Mouse (Mus musculus): ENCODE results near the gene Frmd4a. TPM values are rescaled to one million over a fixed set of nuclear protein-coding genes. Genes with fewer than 3 reads are reported as not detected.
"Not testable (repeated sequence)": the region's sequence is repeated elsewhere in the genome, so short reads cannot be mapped to it uniquely, and the experiment has no call there.

Frmd4a gene
- polyA plus RNA-seq, 1 experiment = 22.8 TPM

GRCm38 (mm10) chr2:4326241-4327010 is 308.9 kb downstream of the Frmd4a start:
- TF ChIP-seq CTCF (IDR thresholded peaks at IDR 0.05; ENCODE audit: control insufficient read depth, insufficient read depth, low read length) = no peak
- no peak for TF ChIP-seq POLR2A (IDR thresholded peaks at IDR 0.05; ENCODE audit: borderline replicate concordance, control insufficient read depth, low read depth, low read length)
- WGBS = 75% methylated on average over 9 of the region's 9 CpGs
- H3K27ac ChIP-seq (ENCODE audit: control insufficient read depth, insufficient read depth, low read depth, low read length, poor library complexity) = no peak overlapping the region
- no peak overlapping the region for H3K4me3 ChIP-seq (replicated peaks; ENCODE audit: control insufficient read depth, low read depth, low read length)
- no peaks in the 10 kb centered on the region for H3K4me1 ChIP-seq (ENCODE audit: control insufficient read depth, insufficient read depth, low read length)

DNA sequence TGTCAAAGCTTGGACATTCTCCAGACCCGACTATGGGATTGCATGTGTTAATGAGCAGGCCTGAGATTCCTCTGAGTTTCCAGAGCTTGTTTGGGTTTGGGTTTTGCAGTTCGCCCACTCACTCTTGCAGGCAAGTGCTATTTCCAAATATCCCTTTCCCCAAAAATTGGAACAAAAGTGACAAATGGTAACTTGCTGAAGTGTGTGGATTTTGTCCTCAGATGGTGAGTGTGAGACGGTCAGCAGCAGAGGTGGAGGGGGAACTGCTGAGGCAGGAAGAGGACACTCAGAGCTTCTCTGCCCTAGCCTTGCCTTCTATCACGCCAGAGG is 309.5 kb downstream of the Frmd4a start:
- 65% methylated on average over 4 of the region's 4 CpGs for WGBS
- TF ChIP-seq CTCF (IDR thresholded peaks at IDR 0.05; ENCODE audit: control insufficient read depth, insufficient read depth, low read length) (no peak), POLR2A (IDR thresholded peaks at IDR 0.05; ENCODE audit: borderline replicate concordance, control insufficient read depth, low read depth, low read length) (no peak)
- Histone ChIP-seq H3K4me3 (replicated peaks; ENCODE audit: control insufficient read depth, low read depth, low read length) (no peak overlapping the region), H3K27ac (ENCODE audit: control insufficient read depth, insufficient read depth, low read depth, low read length, poor library complexity) (no peak overlapping the region; the same call in 1 of the 2 replicates), H3K4me1 (ENCODE audit: control insufficient read depth, insufficient read depth, low read length) (no peaks in the 10 kb centered on the region)

- 73% methylated on average over 8 of the region's 8 CpGs for WGBS
- no peak overlapping the region for H3K4me3 ChIP-seq (replicated peaks; ENCODE audit: control insufficient read depth, low read depth, low read length)
- TF ChIP-seq POLR2A (IDR thresholded peaks at IDR 0.05; ENCODE audit: borderline replicate concordance, control insufficient read depth, low read depth, low read length) = no peak
- no peak for TF ChIP-seq CTCF (IDR thresholded peaks at IDR 0.05; ENCODE audit: control insufficient read depth, insufficient read depth, low read length)
These were observed 314.9 kb downstream of the Frmd4a start for GRCm38 (mm10) chr2:4332441-4332840.

DNA sequence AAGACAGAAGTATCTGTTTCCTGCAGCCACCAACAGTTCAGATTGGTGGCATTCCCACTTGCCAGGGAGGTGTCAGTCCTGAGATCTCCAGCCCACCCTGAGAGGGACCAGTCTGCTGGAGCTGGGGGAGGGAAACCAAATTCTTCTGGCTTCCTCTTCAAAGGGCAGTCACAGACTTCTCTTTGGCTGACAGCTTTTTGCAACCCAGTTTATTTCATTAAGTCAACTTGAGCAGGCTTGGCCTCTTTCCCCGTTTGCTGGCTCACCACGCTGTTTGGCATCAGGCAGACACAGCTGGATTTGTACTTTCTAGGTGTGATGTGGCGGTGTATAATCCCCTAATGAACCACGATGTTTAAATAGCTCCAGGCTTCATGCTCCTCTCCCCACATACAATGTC is 316.7 kb downstream of the Frmd4a start:
- TF ChIP-seq CTCF (IDR thresholded peaks at IDR 0.05; ENCODE audit: control insufficient read depth, insufficient read depth, low read length) (no peak), POLR2A (IDR thresholded peaks at IDR 0.05; ENCODE audit: borderline replicate concordance, control insufficient read depth, low read depth, low read length) (no peak)
- H3K4me3 ChIP-seq (replicated peaks; ENCODE audit: control insufficient read depth, low read depth, low read length) = no peak overlapping the region
- no peak overlapping the region for H3K27ac ChIP-seq (ENCODE audit: control insufficient read depth, insufficient read depth, low read depth, low read length, poor library complexity)
- 45% methylated on average over 4 of the region's 4 CpGs for WGBS
- no peaks in the 10 kb centered on the region for H3K4me1 ChIP-seq (ENCODE audit: control insufficient read depth, insufficient read depth, low read length)

More at GRCm38 (mm10) chr2:4332441-4332840, 314.9 kb downstream of the Frmd4a start:
- no peak overlapping the region for H3K27ac ChIP-seq (ENCODE audit: control insufficient read depth, insufficient read depth, low read depth, low read length, poor library complexity)
- H3K4me1 ChIP-seq (ENCODE audit: control insufficient read depth, insufficient read depth, low read length) = no peaks in the 10 kb centered on the region

GRCm38 (mm10) chr2:4334936-4335335 is 317.4 kb downstream of the Frmd4a start:
- Histone ChIP-seq H3K4me1 (ENCODE audit: control insufficient read depth, insufficient read depth, low read length) (no peaks in the 10 kb centered on the region), H3K27ac (ENCODE audit: control insufficient read depth, insufficient read depth, low read depth, low read length, poor library complexity) (no peak overlapping the region), H3K4me3 (replicated peaks; ENCODE audit: control insufficient read depth, low read depth, low read length) (no peak overlapping the region)
- 59% methylated on average over 5 of the region's 5 CpGs for WGBS
- no peak for TF ChIP-seq POLR2A (IDR thresholded peaks at IDR 0.05; ENCODE audit: borderline replicate concordance, control insufficient read depth, low read depth, low read length)
- TF ChIP-seq CTCF (IDR thresholded peaks at IDR 0.05; ENCODE audit: control insufficient read depth, insufficient read depth, low read length) = no peak

DNA sequence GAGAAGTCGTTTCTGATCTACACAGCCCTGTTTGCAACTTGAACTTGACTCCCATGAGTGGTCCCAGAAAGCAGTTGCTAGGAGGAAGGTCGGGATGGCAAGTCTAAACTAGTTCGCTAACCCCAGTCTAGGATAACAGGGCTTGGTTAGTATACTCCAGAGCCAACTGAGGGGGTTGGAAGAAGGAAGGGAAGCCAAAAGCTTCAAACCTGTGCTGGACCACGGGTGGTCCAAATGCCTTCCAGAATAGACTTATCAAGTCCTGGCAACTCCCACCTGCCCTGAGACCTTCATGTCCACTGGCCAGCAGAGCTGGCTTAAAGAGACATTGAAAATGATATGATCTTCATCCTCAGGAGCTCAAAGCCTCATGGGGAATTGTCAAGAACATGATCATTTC is 318.4 kb downstream of the Frmd4a start:
- Histone ChIP-seq H3K27ac (ENCODE audit: control insufficient read depth, insufficient read depth, low read depth, low read length, poor library complexity) (no peak overlapping the region), H3K4me3 (replicated peaks; ENCODE audit: control insufficient read depth, low read depth, low read length) (no peak overlapping the region), H3K4me1 (ENCODE audit: control insufficient read depth, insufficient read depth, low read length) (no peaks in the 10 kb centered on the region)
- TF ChIP-seq POLR2A (IDR thresholded peaks at IDR 0.05; ENCODE audit: borderline replicate concordance, control insufficient read depth, low read depth, low read length) (no peak), CTCF (IDR thresholded peaks at IDR 0.05; ENCODE audit: control insufficient read depth, insufficient read depth, low read length) (no peak)
- WGBS = 70% methylated on average over 4 of the region's 4 CpGs

- H3K4me3 ChIP-seq (replicated peaks; ENCODE audit: control insufficient read depth, low read depth, low read length); H3K27ac ChIP-seq (ENCODE audit: control insufficient read depth, insufficient read depth, low read depth, low read length, poor library complexity); H3K4me1 ChIP-seq (ENCODE audit: control insufficient read depth, insufficient read depth, low read length): not testable (repeated sequence)
- WGBS = 76% methylated on average over 8 of the region's 8 CpGs
These were observed 320.8 kb downstream of the Frmd4a start for GRCm38 (mm10) chr2:4338290-4338689.

DNA sequence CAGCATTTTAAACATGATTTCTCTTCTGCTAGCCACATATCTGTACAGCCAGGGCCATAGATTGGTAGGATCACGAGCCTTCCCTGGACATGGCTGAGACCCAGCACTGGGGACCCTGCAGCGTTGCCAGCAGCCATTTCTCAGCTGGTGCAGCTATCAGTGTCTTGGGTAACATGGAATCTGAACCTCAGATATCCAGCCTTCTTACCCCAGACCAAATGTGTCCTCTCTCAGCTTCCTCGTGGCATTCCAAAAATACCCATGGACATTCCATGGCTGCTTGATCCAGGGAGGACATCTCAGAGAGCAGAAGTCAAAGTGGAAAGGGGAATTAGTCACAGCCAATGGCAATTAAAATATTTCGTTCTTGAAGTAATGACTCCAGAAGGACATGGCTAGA is 321.6 kb downstream of the Frmd4a start:
- TF ChIP-seq POLR2A (IDR thresholded peaks at IDR 0.05; ENCODE audit: borderline replicate concordance, control insufficient read depth, low read depth, low read length) (no peak), CTCF (IDR thresholded peaks at IDR 0.05; ENCODE audit: control insufficient read depth, insufficient read depth, low read length) (no peak)
- WGBS = 72% methylated on average over 4 of the region's 4 CpGs

More for the DNA sequence above, 321.6 kb downstream of the Frmd4a start:
- no peaks in the 10 kb centered on the region for H3K4me1 ChIP-seq (ENCODE audit: control insufficient read depth, insufficient read depth, low read length)
- no peak overlapping the region for H3K27ac ChIP-seq (ENCODE audit: control insufficient read depth, insufficient read depth, low read depth, low read length, poor library complexity)
- no peak overlapping the region for H3K4me3 ChIP-seq (replicated peaks; ENCODE audit: control insufficient read depth, low read depth, low read length)

All from bone marrow, adult 2 months (tissue).